Mouse (Mus musculus) heart, embryonic 12.5 days (tissue): ENCODE measurements around the gene Sez6l. TPM values are rescaled to one million over a fixed set of nuclear protein-coding genes. Genes with fewer than 3 reads are reported as not detected.

ENCODE experiments used
- ATAC-seq: fragments of 200-750 bp; cut with Nextera tagmentation; 2 replicates; pipeline ENCODE4 v1.8.0; 2017; ENCODE audit warnings: moderate TSS enrichment, moderate library complexity; ENCODE audit not compliant: insufficient number of reproducible peaks, low FRiP score
- H3K27ac ChIP-seq: fragments of 300-500 bp; sonication (generic); 2 replicates; pipeline ENCODE4 v1.5.1; 2016; ENCODE audit warnings: mild to moderate bottlenecking, moderate library complexity; ENCODE audit not compliant: poor library complexity, severe bottlenecking
- H3K27me3 ChIP-seq: fragments of 300-500 bp; sonication (generic); replicated peaks from 2 replicates; pipeline ENCODE4 v1.6.1; 2016; ENCODE audit warnings: mild to moderate bottlenecking, moderate library complexity
- H3K36me3 ChIP-seq: fragments of 300-500 bp; sonication (generic); 2 replicates; pipeline ENCODE4 v1.6.1; 2016; ENCODE audit warnings: mild to moderate bottlenecking, moderate library complexity
- H3K4me1 ChIP-seq: fragments of 300-500 bp; sonication (generic); replicated peaks from 2 replicates; pipeline ENCODE4 v1.6.1; 2016; ENCODE audit warnings: mild to moderate bottlenecking
- H3K4me2 ChIP-seq: fragments of 300-500 bp; sonication (generic); 2 replicates; pipeline ENCODE4 v1.6.1; 2016; ENCODE audit warnings: mild to moderate bottlenecking, moderate library complexity
- H3K4me3 ChIP-seq: fragments of 300-500 bp; sonication (generic); 2 replicates; pipeline ENCODE4 v1.5.1; 2016; ENCODE audit warnings: mild to moderate bottlenecking
- H3K9ac ChIP-seq: fragments of 300-500 bp; sonication (generic); 2 replicates; pipeline ENCODE4 v1.6.1; 2016; ENCODE audit warnings: mild to moderate bottlenecking, moderate library complexity
- H3K9me3 ChIP-seq: fragments of 300-500 bp; sonication (generic); replicated peaks from 2 replicates; pipeline ENCODE4 v1.6.1; 2016; ENCODE audit warnings: mild to moderate bottlenecking, moderate library complexity
- WGBS: fragments of 180-500 bp; shearing (Covaris S2); methylation state at CpG from one replicate; pipeline ENCODE4 v1.1.7; 2016; 5-methylcytosine and 5-hydroxymethylcytosine counted together
- polyA plus RNA-seq: library from polyadenylated mRNA; unstranded; fragments of >200 nt; fragmentation: Nextera tagmentation; extraction: Ambion mirVana; gene quantifications from 2 replicates; pipeline ENCODE4 v1.2.1, GENCODE M21; 2016

The Sez6l gene
- polyA plus RNA-seq, 1 experiment from 2014 or later, result 0.31 TPM

- ATAC-seq, result no peak
- 80% methylated on average over 4 of the region's 4 CpGs for WGBS
- Histone ChIP-seq H3K36me3 (no peaks in the 10 kb centered on the region), H3K4me2 (no peak overlapping the region), H3K27me3 (peaks cover 70% of the 10 kb centered on the region), H3K9me3 (peaks cover 6% of the 10 kb centered on the region; the same call in 1 of the 2 replicates), H3K4me3 (no peak overlapping the region), H3K4me1 (peaks cover 10% of the 10 kb centered on the region; the same call in 1 of the 2 replicates), H3K27ac (0 out of 2 replicates have a peak overlapping the region, but pooled peaks have one; percentile 17), H3K9ac (no peak overlapping the region)
Observed at GRCm38 (mm10) chr5:112584155-112584769, 7.3 kb upstream of the Sez6l start.

GRCm38 (mm10) chr5:112583304-112583703 is 6.3 kb upstream of the Sez6l start:
- Histone ChIP-seq H3K4me3 (no peak overlapping the region), H3K36me3 (no peaks in the 10 kb centered on the region), H3K27ac (peak overlapping the region; percentile 17; the same call in 1 of the 2 replicates), H3K9me3 (peaks cover 6% of the 10 kb centered on the region; the same call in 1 of the 2 replicates), H3K9ac (no peak overlapping the region), H3K4me2 (0 out of 2 replicates have a peak overlapping the region, but pooled peaks have one; percentile 6), H3K4me1 (peaks cover 10% of the 10 kb centered on the region; the same call in 1 of the 2 replicates), H3K27me3 (peaks cover 71% of the 10 kb centered on the region)
- no peak for ATAC-seq
- 26% methylated on average over 9 of the region's 9 CpGs for WGBS

DNA sequence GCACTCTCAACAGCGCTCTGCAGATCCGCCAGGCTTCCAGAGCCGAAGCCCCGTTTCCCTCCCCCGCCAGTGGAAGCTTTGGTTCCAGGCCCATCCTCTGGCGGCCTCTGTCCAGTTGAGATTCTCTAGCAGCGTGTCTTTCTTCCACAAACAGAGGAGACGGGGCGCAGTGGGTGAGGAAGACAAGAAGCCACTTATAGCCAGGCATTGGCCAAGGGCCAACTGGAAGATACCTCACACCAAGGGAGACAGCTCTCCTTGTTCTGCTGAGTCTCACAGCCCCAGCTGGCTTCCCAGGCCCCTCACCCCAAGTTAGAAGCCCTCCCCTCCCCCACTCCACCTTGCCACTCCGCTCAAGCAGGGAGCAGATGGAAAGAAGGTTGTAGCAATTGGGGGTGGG is 765 bp upstream of the Sez6l start:
- peaks cover 95% of the 10 kb centered on the region for H3K27me3 ChIP-seq
- H3K36me3 ChIP-seq, result no peaks in the 10 kb centered on the region
- no peak overlapping the region for H3K27ac ChIP-seq
- H3K4me3 ChIP-seq, result no peak overlapping the region
- WGBS, result 6% methylated on average over 10 of the region's 10 CpGs
- H3K9me3 ChIP-seq, result no peaks in the 10 kb centered on the region
- no peak overlapping the region for H3K9ac ChIP-seq
- no peak for ATAC-seq
- peaks cover 21% of the 10 kb centered on the region for H3K4me1 ChIP-seq
- no peak overlapping the region; the same call in 1 of the 2 replicates for H3K4me2 ChIP-seq

DNA sequence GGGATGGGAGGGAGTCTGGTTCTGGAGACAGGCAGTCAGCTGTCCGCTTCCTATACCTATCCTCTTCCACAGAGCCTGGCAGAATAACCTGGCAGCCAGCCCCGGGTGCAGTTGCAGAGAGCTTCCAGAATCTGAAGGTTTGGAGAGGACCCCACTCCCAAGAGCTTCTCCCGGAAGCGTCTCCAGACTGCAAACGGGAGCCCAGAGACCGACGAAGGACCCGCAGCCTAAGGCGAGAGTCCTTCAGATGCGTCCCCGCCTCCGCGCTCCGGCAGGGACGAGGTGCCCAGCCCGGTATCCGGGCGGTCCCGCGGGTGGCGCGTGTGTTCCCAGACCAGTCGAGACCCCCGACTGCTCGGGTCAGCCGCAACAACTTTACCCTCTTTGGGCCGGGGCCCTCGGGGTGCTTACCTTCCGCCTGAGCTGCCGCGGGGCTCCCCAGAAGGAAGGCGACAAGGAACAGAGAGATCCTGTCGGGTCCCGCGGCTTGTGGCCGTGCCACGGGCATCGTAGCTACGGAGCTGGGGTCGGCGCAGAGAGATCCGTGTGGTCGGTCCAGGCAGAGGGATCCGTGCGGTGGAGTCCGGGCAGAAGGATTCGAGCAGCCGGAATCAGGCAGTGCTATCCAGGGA is 508 bp downstream of the Sez6l start:
- Histone ChIP-seq H3K9ac (peak overlapping the region; percentile 18; the same call in 1 of the 2 replicates), H3K4me1 (peaks cover 19% of the 10 kb centered on the region), H3K4me2 (peak overlapping the region; percentile 66), H3K27me3 (peaks cover 93% of the 10 kb centered on the region), H3K4me3 (peak overlapping the region; percentile 35), H3K27ac (no peak overlapping the region), H3K9me3 (no peaks in the 10 kb centered on the region), H3K36me3 (no peaks in the 10 kb centered on the region)
- ATAC-seq, result no peak
- WGBS, result 1% methylated on average over 46 of the region's 48 CpGs

GRCm38 (mm10) chr5:112575151-112575915 is 1.7 kb downstream of the Sez6l start:
- no peak for ATAC-seq
- peaks cover 94% of the 10 kb centered on the region for H3K27me3 ChIP-seq
- WGBS, result 7% methylated on average over 12 of the region's 12 CpGs

GRCm38 (mm10) chr5:112573916-112574315 is 3.1 kb downstream of the Sez6l start:
- H3K27me3 ChIP-seq, result peaks cover 95% of the 10 kb centered on the region
- H3K9me3 ChIP-seq, result no peaks in the 10 kb centered on the region
- no peak overlapping the region for H3K27ac ChIP-seq
- no peaks in the 10 kb centered on the region for H3K36me3 ChIP-seq
- no peak overlapping the region for H3K4me2 ChIP-seq
- WGBS, result 14% methylated on average over 8 of the region's 8 CpGs
- no peak overlapping the region for H3K9ac ChIP-seq
- H3K4me3 ChIP-seq, result no peak overlapping the region
- H3K4me1 ChIP-seq, result peaks cover 18% of the 10 kb centered on the region
- ATAC-seq, result no peak

More at GRCm38 (mm10) chr5:112575151-112575915, 1.7 kb downstream of the Sez6l start:
- H3K4me2 ChIP-seq, result no peak overlapping the region
- no peaks in the 10 kb centered on the region for H3K9me3 ChIP-seq
- no peaks in the 10 kb centered on the region for H3K36me3 ChIP-seq
- H3K4me3 ChIP-seq, result no peak overlapping the region
- H3K9ac ChIP-seq, result no peak overlapping the region
- H3K4me1 ChIP-seq, result peaks cover 18% of the 10 kb centered on the region
- no peak overlapping the region for H3K27ac ChIP-seq

- ATAC-seq, result no peak
- Histone ChIP-seq H3K4me2 (no peak overlapping the region), H3K27ac (no peak overlapping the region), H3K9ac (no peak overlapping the region), H3K4me1 (peaks cover 10% of the 10 kb centered on the region), H3K9me3 (no peaks in the 10 kb centered on the region), H3K4me3 (no peak overlapping the region), H3K36me3 (no peaks in the 10 kb centered on the region), H3K27me3 (peaks cover 88% of the 10 kb centered on the region)
- 64% methylated on average over 2 of the region's 2 CpGs for WGBS
Observed at GRCm38 (mm10) chr5:112572217-112572616, 4.8 kb downstream of the Sez6l start.

DNA sequence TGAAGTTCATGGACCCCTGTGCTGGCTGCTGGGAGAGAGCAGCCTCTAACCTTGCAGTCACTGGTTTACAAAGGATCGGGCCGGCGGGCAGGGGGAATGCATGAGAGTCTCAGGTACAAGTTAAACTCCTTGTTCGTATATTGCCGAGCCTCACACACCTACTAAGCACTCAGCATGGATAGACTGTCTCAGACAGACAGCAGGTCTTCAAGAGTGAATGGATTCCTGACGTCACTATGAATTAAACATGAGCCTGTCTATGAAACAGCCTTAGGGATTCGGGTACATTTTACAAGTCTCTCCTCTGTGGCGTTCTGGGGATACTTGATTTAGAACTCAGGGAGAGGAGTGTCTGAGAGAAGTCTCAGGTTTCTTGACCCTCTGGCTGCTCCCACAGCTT is 11.5 kb downstream of the Sez6l start:
- Histone ChIP-seq H3K9ac (no peak overlapping the region), H3K27me3 (peaks cover 83% of the 10 kb centered on the region), H3K4me2 (no peak overlapping the region), H3K9me3 (no peaks in the 10 kb centered on the region), H3K4me3 (no peak overlapping the region), H3K4me1 (no peaks in the 10 kb centered on the region), H3K27ac (no peak overlapping the region), H3K36me3 (no peaks in the 10 kb centered on the region)
- WGBS, result 65% methylated on average over 8 of the region's 8 CpGs
- no peak for ATAC-seq

DNA sequence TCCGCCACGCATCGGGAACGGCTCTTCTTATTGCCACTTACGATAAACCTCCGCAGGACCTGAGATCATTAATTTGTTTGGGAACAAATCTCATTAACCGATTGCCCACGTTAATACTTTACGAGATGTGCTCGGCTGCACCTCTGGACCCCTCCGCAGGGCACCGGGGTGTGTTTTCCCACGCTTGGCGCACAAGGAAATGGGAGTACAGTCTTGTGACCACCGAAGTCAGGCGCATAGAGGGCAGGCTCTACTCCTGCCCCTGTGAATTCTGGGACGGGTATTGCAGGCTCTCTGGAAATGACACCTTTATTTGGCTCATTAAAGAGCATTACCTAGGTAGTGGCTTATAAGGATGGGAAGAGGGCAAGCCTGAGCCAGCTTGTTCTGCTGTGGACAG is 11.9 kb downstream of the Sez6l start:
- no peak overlapping the region for H3K4me3 ChIP-seq
- H3K4me2 ChIP-seq, result no peak overlapping the region
- H3K9ac ChIP-seq, result no peak overlapping the region
- no peaks in the 10 kb centered on the region for H3K9me3 ChIP-seq
- no peaks in the 10 kb centered on the region for H3K4me1 ChIP-seq
- no peak for ATAC-seq
- H3K36me3 ChIP-seq, result no peaks in the 10 kb centered on the region
- WGBS, result 84% methylated on average over 17 of the region's 17 CpGs
- no peak overlapping the region for H3K27ac ChIP-seq
- peaks cover 83% of the 10 kb centered on the region for H3K27me3 ChIP-seq

- H3K9ac ChIP-seq, result no peak overlapping the region
- no peak overlapping the region for H3K4me3 ChIP-seq
- 73% methylated on average over 15 of the region's 15 CpGs for WGBS
- H3K4me2 ChIP-seq, result no peak overlapping the region
- H3K36me3 ChIP-seq, result no peaks in the 10 kb centered on the region
- H3K27ac ChIP-seq, result no peak overlapping the region
- no peaks in the 10 kb centered on the region for H3K4me1 ChIP-seq
- ATAC-seq, result no peak
- no peaks in the 10 kb centered on the region for H3K9me3 ChIP-seq
- peaks cover 77% of the 10 kb centered on the region for H3K27me3 ChIP-seq
Observed at GRCm38 (mm10) chr5:112560869-112561499, 16.0 kb downstream of the Sez6l start.

DNA sequence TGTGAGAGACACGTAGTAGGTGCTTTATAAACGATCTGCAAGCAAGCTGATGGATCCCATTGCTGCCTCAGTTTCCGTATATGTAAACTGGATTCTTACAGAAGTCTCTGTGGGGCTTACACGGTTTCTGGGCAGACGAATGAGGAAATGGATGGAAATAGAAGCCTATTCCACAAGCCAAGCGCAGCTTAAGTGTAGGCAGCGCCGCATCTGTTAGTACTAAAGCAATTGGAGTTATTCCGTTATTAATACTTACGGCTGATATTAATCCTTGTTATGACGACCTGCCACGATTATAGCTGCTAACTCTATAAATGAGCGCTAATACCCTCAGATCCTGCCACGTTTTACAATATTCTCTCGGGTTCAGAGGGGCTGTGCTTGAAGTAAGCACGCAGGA is 16.8 kb downstream of the Sez6l start:
- Histone ChIP-seq H3K27ac (no peak overlapping the region), H3K9ac (no peak overlapping the region), H3K4me1 (no peaks in the 10 kb centered on the region), H3K36me3 (no peaks in the 10 kb centered on the region), H3K27me3 (peaks cover 77% of the 10 kb centered on the region), H3K4me2 (no peak overlapping the region), H3K4me3 (no peak overlapping the region), H3K9me3 (no peaks in the 10 kb centered on the region)
- no peak for ATAC-seq
- WGBS, result 81% methylated on average over 16 of the region's 16 CpGs
